Mouse (Mus musculus) left cerebral cortex, postnatal 25 days (tissue): Measurements from ENCODE around the gene Smarcad1. TPM values are rescaled to one million over a fixed set of nuclear protein-coding genes. Genes with fewer than 3 reads are reported as not detected.
"Not testable (repeated sequence)": the region's sequence is repeated elsewhere in the genome, so short reads cannot be mapped to it uniquely, and the experiment has no call there.

Source experiments
- DNase-seq, 2 experiments: peaks; one replicate each; pipeline ENCODE4 v3.0.0; 2022; ENCODE audit warnings: low spot score in 2 of 2, mixed read lengths in 1 of 2
- intact Hi-C: fragments of 180-260 bp; cut with DNase I; formaldehyde crosslinking; loops from one replicate; pipeline ENCODE4 v1.15.1; 2025
- total RNA-seq, 2 experiments: library from RNA; stranded (reverse); gene quantifications; 2 replicates each; pipeline ENCODE4 v1.2.3; 2021

Gene Smarcad1
- total RNA-seq = 10 to 100 TPM; 39.8 to 41.7 TPM

- intact Hi-C loops = no loop called here
- DNase-seq = peak; percentile 97
These were observed at the start of gene Smarcad1 for GRCm38 (mm10) chr6:65042491-65043171. Gene Smarcad1, plus strand, starts transcription at chr6:65042583.

GRCm38 (mm10) chr6:64996824-64997421, 45.5 kb upstream of the Smarcad1 start:
- intact Hi-C loops = loop anchor here (5.0 kb wide), 1 partner anchor 310 kb away; no protein-coding TSS in a partner anchor
- peak; percentile 11 to 19 for DNase-seq

- DNase-seq = no peak
- intact Hi-C loops = loop anchor here (5.0 kb wide), 1 partner anchor 311 kb away; no protein-coding TSS in a partner anchor
These were observed 44.6 kb upstream of the Smarcad1 start for GRCm38 (mm10) chr6:64997805-64998204.

GRCm38 (mm10) chr6:65000757-65001156, 41.6 kb upstream of the Smarcad1 start:
- DNase-seq, intact Hi-C loops: not testable (repeated sequence)

- DNase-seq = no peak
- intact Hi-C loops = no loop called here
These were observed 40.2 kb upstream of the Smarcad1 start for GRCm38 (mm10) chr6:65002196-65002595.

GRCm38 (mm10) chr6:65008836-65009235, 33.5 kb upstream of the Smarcad1 start:
- DNase-seq = no peak
- intact Hi-C loops = no loop called here

GRCm38 (mm10) chr6:65011444-65011990, 30.9 kb upstream of the Smarcad1 start:
- no peak for DNase-seq
- intact Hi-C loops = no loop called here

GRCm38 (mm10) chr6:65012142-65012541, 30.2 kb upstream of the Smarcad1 start:
- intact Hi-C loops = no loop called here
- DNase-seq = no peak

GRCm38 (mm10) chr6:65017566-65017965, 24.8 kb upstream of the Smarcad1 start:
- no peak for DNase-seq

GRCm38 (mm10) chr6:65018966-65019365, 23.4 kb upstream of the Smarcad1 start:
- DNase-seq, intact Hi-C loops: not testable (repeated sequence)

More at GRCm38 (mm10) chr6:65017566-65017965, 24.8 kb upstream of the Smarcad1 start:
- intact Hi-C loops = no loop called here

GRCm38 (mm10) chr6:65021883-65022282, 20.5 kb upstream of the Smarcad1 start:
- intact Hi-C loops = no loop called here
- no peak for DNase-seq

- intact Hi-C loops = no loop called here
- DNase-seq = no peak
These were observed 19.3 kb upstream of the Smarcad1 start for GRCm38 (mm10) chr6:65023053-65023452.

GRCm38 (mm10) chr6:65024668-65025067, 17.7 kb upstream of the Smarcad1 start:
- DNase-seq = no peak
- intact Hi-C loops = no loop called here

- intact Hi-C loops = no loop called here
- DNase-seq = no peak
These were observed 17.3 kb upstream of the Smarcad1 start for GRCm38 (mm10) chr6:65025130-65025529.

GRCm38 (mm10) chr6:65034661-65035060, 7.7 kb upstream of the Smarcad1 start:
- intact Hi-C loops = no loop called here
- DNase-seq = no peak

- no peak for DNase-seq
- intact Hi-C loops = no loop called here
These were observed 6.9 kb upstream of the Smarcad1 start for GRCm38 (mm10) chr6:65035469-65035868.

GRCm38 (mm10) chr6:65041932-65042331, 451 bp upstream of the Smarcad1 start:
- intact Hi-C loops = no loop called here
- no peak for DNase-seq

- no peak for DNase-seq
- intact Hi-C loops = no loop called here
These were observed 858 bp downstream of the Smarcad1 start for GRCm38 (mm10) chr6:65043241-65043640.

GRCm38 (mm10) chr6:65049100-65049499, 6.7 kb downstream of the Smarcad1 start:
- intact Hi-C loops = no loop called here
- no peak for DNase-seq

GRCm38 (mm10) chr6:65056620-65057019, 14.2 kb downstream of the Smarcad1 start:
- no peak for DNase-seq
- intact Hi-C loops = no loop called here

GRCm38 (mm10) chr6:65057137-65057536, 14.8 kb downstream of the Smarcad1 start:
- intact Hi-C loops, DNase-seq: not testable (repeated sequence)
